Mouse (Mus musculus) lung, embryonic 15.5 days (tissue): ENCODE measurements around the gene Kctd6. TPM values are rescaled to one million over a fixed set of nuclear protein-coding genes. Genes with fewer than 3 reads are reported as not detected.

Source experiments
- ATAC-seq: fragments of 200-750 bp; cut with Nextera tagmentation; 2 replicates; pipeline ENCODE4 v1.8.0; 2017; ENCODE audit warnings: moderate number of reproducible peaks, borderline replicate concordance; ENCODE audit not compliant: low FRiP score, low TSS enrichment; ENCODE audit errors: extremely low read depth
- H3K27ac ChIP-seq: fragments of 300-500 bp; sonication (generic); 2 replicates; pipeline ENCODE4 v1.5.1; 2015; ENCODE audit warnings: moderate library complexity, mild to moderate bottlenecking, inconsistent platforms
- H3K27me3 ChIP-seq: fragments of 300-500 bp; sonication (generic); 2 replicates; pipeline ENCODE4 v1.6.1; 2015; ENCODE audit warnings: inconsistent platforms
- H3K36me3 ChIP-seq: fragments of 300-500 bp; sonication (generic); 2 replicates; pipeline ENCODE4 v1.6.1; 2015; ENCODE audit warnings: inconsistent platforms
- H3K4me1 ChIP-seq: fragments of 300-500 bp; sonication (generic); 2 replicates; pipeline ENCODE4 v1.6.1; 2015; ENCODE audit warnings: inconsistent platforms
- H3K4me2 ChIP-seq: fragments of 300-500 bp; sonication (generic); 2 replicates; pipeline ENCODE4 v1.6.1; 2015; ENCODE audit warnings: inconsistent platforms, mild to moderate bottlenecking, moderate library complexity
- H3K4me3 ChIP-seq: fragments of 300-500 bp; sonication (generic); 2 replicates; pipeline ENCODE4 v1.5.1; 2015; ENCODE audit warnings: mild to moderate bottlenecking, inconsistent platforms
- H3K9ac ChIP-seq: fragments of 300-500 bp; sonication (generic); 2 replicates; pipeline ENCODE4 v1.6.1; 2015; ENCODE audit warnings: inconsistent platforms
- H3K9me3 ChIP-seq: fragments of 300-500 bp; sonication (generic); 2 replicates; pipeline ENCODE4 v1.6.1; 2016; ENCODE audit warnings: inconsistent platforms
- WGBS: fragments of 180-500 bp; shearing (Covaris S2); methylation state at CpG from one replicate; pipeline ENCODE4 v1.1.7; 2015; 5-methylcytosine and 5-hydroxymethylcytosine counted together
- polyA plus RNA-seq: library from polyadenylated mRNA; unstranded; fragments of >200 nt; fragmentation: Nextera tagmentation; extraction: Ambion mirVana; gene quantifications from 2 replicates; pipeline ENCODE4 v1.2.1, GENCODE M21; 2015

Kctd6 gene
- polyA plus RNA-seq, 1 experiment from 2014 or later, result 15.7 TPM

GRCm38 (mm10) chr14:8232155-8232910, 18.4 kb downstream of the Kctd6 start:
- 80% methylated on average over 6 of the region's 6 CpGs for WGBS
- Histone ChIP-seq H3K9ac (no peak overlapping the region), H3K4me3 (no peak overlapping the region), H3K4me1 (peaks cover 3% of the 10 kb centered on the region; the same call in 1 of the 2 replicates), H3K27me3 (no peaks in the 10 kb centered on the region), H3K9me3 (no peaks in the 10 kb centered on the region), H3K36me3 (no peaks in the 10 kb centered on the region), H3K27ac (no peak overlapping the region), H3K4me2 (no peak overlapping the region)
- no peak for ATAC-seq

- Histone ChIP-seq H3K27me3 (no peaks in the 10 kb centered on the region), H3K36me3 (no peaks in the 10 kb centered on the region), H3K27ac (no peak overlapping the region), H3K9me3 (no peaks in the 10 kb centered on the region), H3K4me1 (peaks cover 3% of the 10 kb centered on the region; the same call in 1 of the 2 replicates), H3K4me3 (no peak overlapping the region), H3K4me2 (no peak overlapping the region), H3K9ac (no peak overlapping the region)
- no peak for ATAC-seq
- WGBS, result 15% methylated on average over 1 of the region's 1 CpGs
These were observed 19.3 kb downstream of the Kctd6 start for GRCm38 (mm10) chr14:8233252-8233651.

GRCm38 (mm10) chr14:8241816-8242215, 27.9 kb downstream of the Kctd6 start:
- Histone ChIP-seq H3K27ac (no peak overlapping the region), H3K27me3 (no peaks in the 10 kb centered on the region), H3K4me1 (no peaks in the 10 kb centered on the region), H3K4me2 (no peak overlapping the region), H3K9me3 (no peaks in the 10 kb centered on the region), H3K4me3 (no peak overlapping the region), H3K36me3 (no peaks in the 10 kb centered on the region), H3K9ac (no peak overlapping the region)
- ATAC-seq, result no peak

- Histone ChIP-seq H3K4me2 (no peak overlapping the region), H3K9ac (no peak overlapping the region), H3K27ac (no peak overlapping the region), H3K4me3 (no peak overlapping the region), H3K36me3 (no peaks in the 10 kb centered on the region), H3K4me1 (no peaks in the 10 kb centered on the region), H3K9me3 (no peaks in the 10 kb centered on the region), H3K27me3 (no peaks in the 10 kb centered on the region)
- no peak for ATAC-seq
- 46% methylated on average over 5 of the region's 5 CpGs for WGBS
These were observed 28.5 kb downstream of the Kctd6 start for GRCm38 (mm10) chr14:8242388-8242920.

GRCm38 (mm10) chr14:8243136-8243888, 29.4 kb downstream of the Kctd6 start:
- ATAC-seq, result no peak
- H3K4me3 ChIP-seq, result no peak overlapping the region
- WGBS, result 51% methylated on average over 8 of the region's 8 CpGs
- no peaks in the 10 kb centered on the region for H3K27me3 ChIP-seq
- no peaks in the 10 kb centered on the region for H3K4me1 ChIP-seq
- no peaks in the 10 kb centered on the region for H3K36me3 ChIP-seq
- no peak overlapping the region for H3K9ac ChIP-seq
- H3K27ac ChIP-seq, result no peak overlapping the region
- H3K9me3 ChIP-seq, result no peaks in the 10 kb centered on the region
- H3K4me2 ChIP-seq, result no peak overlapping the region

GRCm38 (mm10) chr14:8244211-8244611, 30.3 kb downstream of the Kctd6 start:
- H3K4me1 ChIP-seq, result no peaks in the 10 kb centered on the region
- H3K9ac ChIP-seq, result no peak overlapping the region
- WGBS, result 31% methylated on average over 5 of the region's 5 CpGs
- H3K27me3 ChIP-seq, result no peaks in the 10 kb centered on the region
- H3K4me3 ChIP-seq, result no peak overlapping the region
- no peak overlapping the region for H3K27ac ChIP-seq
- no peak overlapping the region for H3K4me2 ChIP-seq
- H3K9me3 ChIP-seq, result no peaks in the 10 kb centered on the region
- ATAC-seq, result no peak
- no peaks in the 10 kb centered on the region for H3K36me3 ChIP-seq

- ATAC-seq, result no peak
- H3K27me3 ChIP-seq, result no peaks in the 10 kb centered on the region
- no peaks in the 10 kb centered on the region for H3K36me3 ChIP-seq
- no peak overlapping the region for H3K27ac ChIP-seq
- H3K4me3 ChIP-seq, result no peak overlapping the region
- 64% methylated on average over 8 of the region's 8 CpGs for WGBS
- H3K4me1 ChIP-seq, result no peaks in the 10 kb centered on the region
- H3K9ac ChIP-seq, result no peak overlapping the region
- no peak overlapping the region for H3K4me2 ChIP-seq
- H3K9me3 ChIP-seq, result no peaks in the 10 kb centered on the region
These were observed 32.9 kb downstream of the Kctd6 start for GRCm38 (mm10) chr14:8246878-8247277.

- no peaks in the 10 kb centered on the region for H3K27me3 ChIP-seq
- no peaks in the 10 kb centered on the region for H3K9me3 ChIP-seq
- no peaks in the 10 kb centered on the region for H3K36me3 ChIP-seq
- no peak overlapping the region for H3K4me3 ChIP-seq
- 90% methylated on average over 1 of the region's 1 CpGs for WGBS
- H3K27ac ChIP-seq, result no peak overlapping the region
- no peak for ATAC-seq
- no peak overlapping the region for H3K4me2 ChIP-seq
- no peak overlapping the region for H3K9ac ChIP-seq
- no peaks in the 10 kb centered on the region for H3K4me1 ChIP-seq
These were observed 35.3 kb downstream of the Kctd6 start for GRCm38 (mm10) chr14:8249206-8249605.

GRCm38 (mm10) chr14:8250141-8250871, 36.4 kb downstream of the Kctd6 start:
- Histone ChIP-seq H3K36me3 (no peaks in the 10 kb centered on the region), H3K27me3 (no peaks in the 10 kb centered on the region), H3K4me1 (no peaks in the 10 kb centered on the region), H3K9me3 (no peaks in the 10 kb centered on the region), H3K9ac (no peak overlapping the region), H3K4me2 (no peak overlapping the region), H3K4me3 (no peak overlapping the region), H3K27ac (no peak overlapping the region)
- ATAC-seq, result no peak
- WGBS, result 69% methylated on average over 9 of the region's 9 CpGs

- Histone ChIP-seq H3K9me3 (no peaks in the 10 kb centered on the region), H3K4me3 (no peak overlapping the region), H3K27me3 (no peaks in the 10 kb centered on the region), H3K27ac (no peak overlapping the region), H3K36me3 (no peaks in the 10 kb centered on the region), H3K4me2 (no peak overlapping the region), H3K4me1 (no peaks in the 10 kb centered on the region), H3K9ac (no peak overlapping the region)
- no peak for ATAC-seq
- WGBS, result 91% methylated on average over 8 of the region's 8 CpGs
These were observed 37.5 kb downstream of the Kctd6 start for GRCm38 (mm10) chr14:8251330-8251885.

- 0 out of 2 replicates have a peak, but pooled peaks have one; percentile 25 for ATAC-seq
These were observed 41.3 kb downstream of the Kctd6 start for GRCm38 (mm10) chr14:8255076-8255729.

More at GRCm38 (mm10) chr14:8255076-8255729, 41.3 kb downstream of the Kctd6 start:
- 57% methylated on average over 7 of the region's 7 CpGs for WGBS
- H3K4me3 ChIP-seq, result no peak overlapping the region
- H3K36me3 ChIP-seq, result no peaks in the 10 kb centered on the region
- no peaks in the 10 kb centered on the region for H3K9me3 ChIP-seq
- no peaks in the 10 kb centered on the region for H3K4me1 ChIP-seq
- H3K27me3 ChIP-seq, result no peaks in the 10 kb centered on the region
- H3K9ac ChIP-seq, result no peak overlapping the region
- H3K4me2 ChIP-seq, result no peak overlapping the region
- no peak overlapping the region for H3K27ac ChIP-seq
